Mouse (Mus musculus): ENCODE data around the gene Eddm3b. TPM values are rescaled to one million over a fixed set of nuclear protein-coding genes. Genes with fewer than 3 reads are reported as not detected.
A peak's percentile ranks its signal among the peaks of the same experiment; 100 is the strongest.

Eddm3b gene
- total and polyA plus RNA-seq, 3 experiments: not detected

GRCm38 (mm10) chr14:51069617-51070016 lies 44.6 kb upstream of the Eddm3b start:
- Histone ChIP-seq H3K79me2 (ENCODE audit: control insufficient read depth, insufficient read depth, low read length, poor library complexity) (no peaks in the 10 kb centered on the region), H3K4me1 (ENCODE audit: control insufficient read depth in 1 of 2, insufficient read depth in 2 of 2, low read length in 2 of 2) (peaks cover 0 to 3% of the 10 kb centered on the region in 2 experiments; a peak in 1 of 4 replicates), H3K36me3 (ENCODE audit: control insufficient read depth in 1 of 2, insufficient read depth in 2 of 2, low read length in 2 of 2) (peaks cover 0 to 3% of the 10 kb centered on the region in 2 experiments; a peak in 1 of 4 replicates), H3K27ac (ENCODE audit: control insufficient read depth, low read depth, low read length) (no peak overlapping the region), H3K9me3 (replicated peaks; ENCODE audit: insufficient read depth, low read length) (no peaks in the 10 kb centered on the region), H3K4me3 (ENCODE audit: control insufficient read depth in 1 of 2, insufficient read depth in 1 of 2, low read depth in 2 of 2, low read length in 2 of 2) (no peak overlapping the region), H3K27me3 (ENCODE audit: control insufficient read depth in 1 of 2, insufficient read depth in 2 of 2, low read length in 2 of 2) (peaks cover 0 to 3% of the 10 kb centered on the region in 2 experiments; a peak in 1 of 4 replicates), H3K9ac (ENCODE audit: control insufficient read depth, low read depth, low read length, poor library complexity, severe bottlenecking) (no peak overlapping the region)
- TF ChIP-seq BHLHE40 (IDR thresholded peaks at IDR 0.05; ENCODE audit: borderline replicate concordance, low read depth, low read length) (no peak), ZMIZ1 (IDR thresholded peaks at IDR 0.05; ENCODE audit: low read depth, low read length) (no peak), SMC3 (IDR thresholded peaks at IDR 0.05; ENCODE audit: low read depth, low read length) (peak; percentile 49), MAZ (IDR thresholded peaks at IDR 0.05; ENCODE audit: low read depth, low read length) (no peak), NRF1 (IDR thresholded peaks at IDR 0.05; ENCODE audit: insufficient read depth, low read depth, low read length, poor library complexity, severe bottlenecking) (no peak), RAD21 (IDR thresholded peaks at IDR 0.05; ENCODE audit: low read depth, low read length) (peak; percentile 28), CTCF (IDR thresholded peaks at IDR 0.05 in 2 of 3, conservative IDR thresholded peaks at IDR 0.05 in 1 of 3; ENCODE audit: control insufficient read depth in 1 of 3, insufficient read depth in 1 of 3, low read depth in 2 of 3, low read length in 3 of 3, poor library complexity in 1 of 3, severe bottlenecking in 1 of 3) (peak; percentile 41 to 71 (median 58))
- DNase-seq (ENCODE audit: low read depth, low spot score): peak; percentile 84

GRCm38 (mm10) chr14:51074335-51074734 lies 39.9 kb upstream of the Eddm3b start, which contains the start of gene Olfr750:
Olfr750 (minus strand) TSS chr14:51074435.
- Histone ChIP-seq H3K4me1 (ENCODE audit: control insufficient read depth in 1 of 2, insufficient read depth in 2 of 2, low read length in 2 of 2) (no peaks in the 10 kb centered on the region), H3K79me2 (ENCODE audit: control insufficient read depth, insufficient read depth, low read length, poor library complexity) (no peaks in the 10 kb centered on the region), H3K4me3 (ENCODE audit: control insufficient read depth in 1 of 2, insufficient read depth in 1 of 2, low read depth in 2 of 2, low read length in 2 of 2) (no peak within 1 kb of the TSS), H3K27ac (ENCODE audit: control insufficient read depth, low read depth, low read length) (no peak within 1 kb of the TSS), H3K9ac (ENCODE audit: control insufficient read depth, low read depth, low read length, poor library complexity, severe bottlenecking) (no peak within 1 kb of the TSS), H3K27me3 (ENCODE audit: control insufficient read depth in 1 of 2, insufficient read depth in 2 of 2, low read length in 2 of 2) (peaks cover 0 to 3% of the 10 kb centered on the region in 2 experiments; a peak in 1 of 4 replicates), H3K9me3 (replicated peaks; ENCODE audit: insufficient read depth, low read length) (no peaks in the 10 kb centered on the region), H3K36me3 (ENCODE audit: control insufficient read depth in 1 of 2, insufficient read depth in 2 of 2, low read length in 2 of 2) (no peaks in the 10 kb centered on the region)
- TF ChIP-seq ZC3H11A (IDR thresholded peaks at IDR 0.05; ENCODE audit: low read depth, low read length) (no peak), RAD21 (IDR thresholded peaks at IDR 0.05; ENCODE audit: low read depth, low read length) (no peak), POLR2AphosphoS5 (IDR thresholded peaks at IDR 0.05; ENCODE audit: borderline replicate concordance, low read depth, low read length) (no peak), JUND (IDR thresholded peaks at IDR 0.05; ENCODE audit: low read depth, low read length) (no peak), ELF1 (IDR thresholded peaks at IDR 0.05; ENCODE audit: low read depth, low read length) (no peak), SIN3A (IDR thresholded peaks at IDR 0.05; ENCODE audit: low read length) (no peak), ZKSCAN1 (IDR thresholded peaks at IDR 0.05; ENCODE audit: low read depth, low read length) (no peak), MAZ (IDR thresholded peaks at IDR 0.05; ENCODE audit: low read depth, low read length) (no peak), GABPA (IDR thresholded peaks at IDR 0.05; ENCODE audit: low read depth, low read length) (no peak), KAT2A (conservative IDR thresholded peaks at IDR 0.05; ENCODE audit: low read depth, low read length) (no peak), MEF2A (IDR thresholded peaks at IDR 0.05; ENCODE audit: extremely low read depth, insufficient replicate concordance, low read depth, low read length, poor library complexity, severe bottlenecking) (no peak), EP300 (IDR thresholded peaks at IDR 0.05; ENCODE audit: low read depth in 1 of 2, low read length in 2 of 2) (no peak), MYB (IDR thresholded peaks at IDR 0.05; ENCODE audit: low read depth, low read length) (no peak), ZMIZ1 (IDR thresholded peaks at IDR 0.05; ENCODE audit: low read depth, low read length) (no peak)
- no peak for DNase-seq (ENCODE audit: low read depth, low spot score)

All from MEL (cell line).